ENCODE assay signal across 8 mouse cellular contexts in the genomic region with DNA sequence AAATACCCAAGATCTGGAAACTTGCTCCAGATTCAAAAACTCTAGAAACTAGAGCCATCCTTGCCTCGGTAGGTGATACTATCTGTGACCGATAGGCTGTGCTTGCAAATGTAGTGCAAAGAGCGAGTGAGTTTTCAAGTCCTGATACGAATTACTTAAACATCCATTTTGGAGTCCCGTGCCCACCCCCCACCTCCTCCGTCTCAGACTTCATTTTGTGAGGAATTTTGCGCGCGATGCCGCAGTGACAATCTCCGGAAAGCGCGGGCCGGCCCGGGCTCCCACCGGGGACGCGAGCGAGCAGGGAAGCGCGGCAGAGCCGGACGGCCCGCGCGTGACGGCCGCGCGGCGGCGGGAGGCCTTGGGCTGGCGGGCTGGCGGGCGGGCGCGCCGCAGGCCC. TPM values are rescaled to one million over a fixed set of nuclear protein-coding genes. Genes with fewer than 3 reads are reported as not detected.
A peak's percentile ranks its signal among the peaks of the same experiment; 100 is the strongest.
DNase-seq lines count a peak whose midpoint lies in the region; ATAC-seq and TF ChIP-seq lines count a peak whose summit lies in the region.

No protein-coding gene starts in this region.

- H3K9ac ChIP-seq in intestine, embryonic 15.5 days = peak overlapping the region; percentile 99
- H3K9ac ChIP-seq in stomach, embryonic 14.5 days (replicated peaks; ENCODE audit: low read depth, low read length) = peak overlapping the region; percentile 99

- H3K4me3 ChIP-seq in layer of hippocampus, adult 2 months = peak overlapping the region; percentile 97
- H3K4me3 ChIP-seq in forebrain, embryonic 10.5 days = peak overlapping the region; percentile 71
- H3K4me3 ChIP-seq in intestine, embryonic 15.5 days (replicated peaks) = peak overlapping the region; percentile 100
- H3K4me3 ChIP-seq in macrophage (ENCODE audit: inconsistent target) = peak overlapping the region; percentile 65
- peak overlapping the region; percentile 98 for H3K4me3 ChIP-seq in stomach, embryonic 14.5 days (ENCODE audit: low read depth, low read length)

- H3K27me3 ChIP-seq in Patski = no peaks in the 10 kb centered on the region
- H3K27me3 ChIP-seq in forebrain, embryonic 10.5 days (ENCODE audit: poor library complexity, severe bottlenecking) = no peaks in the 10 kb centered on the region
- H3K27me3 ChIP-seq in intestine, embryonic 15.5 days (replicated peaks) = no peaks in the 10 kb centered on the region
- H3K27me3 ChIP-seq in stomach, embryonic 14.5 days (ENCODE audit: control insufficient read depth, insufficient read depth, low read length) = no peaks in the 10 kb centered on the region

- in situ Hi-C loops in Patski (cut with MboI; ENCODE audit: low pct_unique_long_range_greater_than_20kb) = no loop called here

- WGBS in forebrain, embryonic 10.5 days = under 1% methylated on average over 38 of the region's 38 CpGs
- WGBS in intestine, embryonic 15.5 days = 1% methylated on average over 38 of the region's 38 CpGs
- 2% methylated on average over 38 of the region's 38 CpGs for WGBS in macrophage (ENCODE audit: missing documents)
- WGBS in stomach, embryonic 14.5 days = under 1% methylated on average over 35 of the region's 38 CpGs

- peak overlapping the region; percentile 58 for H3K4me2 ChIP-seq in intestine, embryonic 15.5 days (replicated peaks)
- H3K4me2 ChIP-seq in stomach, embryonic 14.5 days (replicated peaks; ENCODE audit: low read depth, low read length) = peak overlapping the region; percentile 76

- no peaks in the 10 kb centered on the region for H3K9me3 ChIP-seq in forebrain, embryonic 10.5 days
- no peaks in the 10 kb centered on the region for H3K9me3 ChIP-seq in intestine, embryonic 15.5 days
- H3K9me3 ChIP-seq in stomach, embryonic 14.5 days (ENCODE audit: control insufficient read depth, low read depth, low read length) = no peaks in the 10 kb centered on the region

- H3K79me2 ChIP-seq in macrophage (ENCODE audit: inconsistent target) = peaks cover 72% of the 10 kb centered on the region

- peak overlapping the region; percentile 100 for H3K27ac ChIP-seq in layer of hippocampus, adult 2 months
- peak overlapping the region; percentile 99 for H3K27ac ChIP-seq in forebrain, embryonic 10.5 days
- H3K27ac ChIP-seq in intestine, embryonic 15.5 days = peak overlapping the region; percentile 100
- peak overlapping the region; percentile 67 for H3K27ac ChIP-seq in macrophage
- peak overlapping the region; percentile 100 for H3K27ac ChIP-seq in stomach, embryonic 14.5 days (ENCODE audit: low read length)

- POLR2A ChIA-PET in Patski (lab: Charles Lee) = no interaction called here

- CTCF ChIA-PET in Patski (lab: Charles Lee) = no interaction called here

- TF ChIP-seq CTCF in layer of hippocampus, adult 2 months (conservative IDR thresholded peaks at IDR 0.05) = peak; percentile 75
- TF ChIP-seq CTCF in Patski (IDR thresholded peaks at IDR 0.05) = no peak

- H3K36me3 ChIP-seq in forebrain, embryonic 10.5 days (replicated peaks) = peaks cover 18% of the 10 kb centered on the region
- no peaks in the 10 kb centered on the region for H3K36me3 ChIP-seq in intestine, embryonic 15.5 days
- H3K36me3 ChIP-seq in macrophage (ENCODE audit: inconsistent target) = no peaks in the 10 kb centered on the region
- no peaks in the 10 kb centered on the region; the same call in 1 of the 2 replicates for H3K36me3 ChIP-seq in stomach, embryonic 14.5 days (ENCODE audit: control insufficient read depth, insufficient read depth, low read length)

- peak; percentile 17 for ATAC-seq in Patski
- peak; percentile 26 for ATAC-seq in intestine, embryonic 15.5 days
- ATAC-seq in stomach, embryonic 14.5 days (ENCODE audit: insufficient number of reproducible peaks, insufficient read depth, low FRiP score, low read depth) = peak; percentile 1; the same call in 1 of the 2 replicates

- peak; percentile 13 to 16 for DNase-seq in layer of hippocampus, adult 2 months (ENCODE audit: low spot score in 2 of 2)
- no peak for DNase-seq in layer of hippocampus, postnatal 10 days (ENCODE audit: low spot score in 2 of 2)
- no peak for DNase-seq in Patski (ENCODE audit: low read depth, low spot score)
- peak; percentile 71 for DNase-seq in forebrain, embryonic 10.5 days (ENCODE audit: extremely low spot score, low spot score)
- no peak for DNase-seq in urinary bladder, postnatal 25 days (ENCODE audit: low spot score)

- peaks cover 31% of the 10 kb centered on the region for H3K4me1 ChIP-seq in forebrain, embryonic 10.5 days
- peaks cover 7% of the 10 kb centered on the region; the same call in 1 of the 2 replicates for H3K4me1 ChIP-seq in intestine, embryonic 15.5 days (replicated peaks)
- peaks cover 8% of the 10 kb centered on the region for H3K4me1 ChIP-seq in stomach, embryonic 14.5 days (ENCODE audit: control insufficient read depth, insufficient read depth, low read length)

RNA-seq across cellular contexts. Expression of gene Sp3, which starts 1.8 kb away (rescaled TPM):
- total RNA-seq in layer of hippocampus, adult 2 months (2021) = 10 to 100 TPM; 68.4 to 72.5 TPM
- 10 to 100 TPM; 48.3 to 56.6 TPM for total RNA-seq in layer of hippocampus, postnatal 10 days (2021)
- polyA plus RNA-seq in Patski (2021) (48.9 TPM), macrophage (2018) (49.5 to 59.1 TPM (median 51.3 TPM) in 3 replicates)
- 46.4 and 47.5 TPM in 2 replicates for polyA plus RNA-seq in forebrain, embryonic 10.5 days (2016; fragmentation: Nextera tagmentation; extraction: Ambion mirVana)
- 41.3 and 48.2 TPM in 2 replicates for polyA plus RNA-seq in intestine, embryonic 15.5 days (2015; fragmentation: Nextera tagmentation; extraction: Ambion mirVana)
- total RNA-seq in macrophage (2018; cell fraction: chromatin; rRNA removed) = 100 to 1,000 TPM in 15 of 26 experiments, 10 to 100 TPM in 11; 30.7 to 237 (median 121) TPM
- 10 to 100 TPM; 21.0 to 83.6 (median 68.2) TPM for total RNA-seq in macrophage (2018; cell fraction: cytosol; rRNA removed)
- total RNA-seq in macrophage (2018; cell fraction: nucleus; rRNA removed) = 100 to 1,000 TPM in 11 of 26 experiments, 10 to 100 TPM in 15; 32.4 to 243 (median 74.9) TPM
- polyA plus RNA-seq in stomach, embryonic 14.5 days (2014; fragmentation: Nextera tagmentation; extraction: Ambion mirVana) = 66.9 and 70.3 TPM in 2 replicates

RNA-seq across cellular contexts. Expression of gene Gm11084, which starts 8.0 kb away (rescaled TPM):
- total RNA-seq in layer of hippocampus, adult 2 months (2021) = not detected
- not detected for total RNA-seq in layer of hippocampus, postnatal 10 days (2021)
- polyA plus RNA-seq in Patski (2021) (not detected), macrophage (2018) (not detected in 3 replicates)
- polyA plus RNA-seq in forebrain, embryonic 10.5 days (2016; fragmentation: Nextera tagmentation; extraction: Ambion mirVana) = not detected in 2 replicates
- not detected in 2 replicates for polyA plus RNA-seq in intestine, embryonic 15.5 days (2015; fragmentation: Nextera tagmentation; extraction: Ambion mirVana)
- not detected for total RNA-seq in macrophage (2018; cell fraction: chromatin; rRNA removed)
- not detected for total RNA-seq in macrophage (2018; cell fraction: cytosol; rRNA removed)
- total RNA-seq in macrophage (2018; cell fraction: nucleus; rRNA removed) = not detected
- polyA plus RNA-seq in stomach, embryonic 14.5 days (2014; fragmentation: Nextera tagmentation; extraction: Ambion mirVana) = not detected in 2 replicates

Comparison
In these comparisons a context has a peak if more than half of its experiments do, and no peak if none do; other contexts are left out.
1. DNase-seq: peak in layer of hippocampus, adult 2 months (2 of 2) and forebrain, embryonic 10.5 days (single experiment); none in layer of hippocampus, postnatal 10 days (0 of 2), Patski (single experiment) and urinary bladder, postnatal 25 days (single experiment).
2. Peak in every context shown above with its lines, with median percentiles within 50 percentile points of each other: H3K27ac ChIP-seq, H3K4me3 ChIP-seq and ATAC-seq.